Mouse (Mus musculus) ES-E14 (cell line): ENCODE results near the gene Zkscan16.

Experiments used
- CHD2 ChIP-seq: IDR thresholded peaks from 2 replicates; pipeline ENCODE4 v1.6.1; 2014; ENCODE audit warnings: mild to moderate bottlenecking, low read depth, low read length, inconsistent platforms
- HCFC1 ChIP-seq: IDR thresholded peaks from 2 replicates; pipeline ENCODE4 v1.6.1; 2012; ENCODE audit warnings: low read length, inconsistent platforms, borderline replicate concordance; ENCODE audit not compliant: insufficient read depth
- MAFK ChIP-seq: IDR thresholded peaks from 2 replicates; pipeline ENCODE4 v1.6.1; 2014; ENCODE audit warnings: mild to moderate bottlenecking, low read depth, low read length, inconsistent platforms; ENCODE audit not compliant: insufficient read depth

- TF ChIP-seq MAFK (no peak), CHD2 (no peak), HCFC1 (no peak)
Measured at GRCm38 (mm10) chr4:58986540-58987190, 43.2 kb downstream of the Zkscan16 start, which contains the start of gene Ptgr1.
